Mouse (Mus musculus): ENCODE data around the gene Slc30a10.

The Slc30a10 gene

GRCm38 (mm10) chr1:185469551-185470021 is 14.9 kb downstream of the Slc30a10 start:
- no peak for DNase-seq

DNA sequence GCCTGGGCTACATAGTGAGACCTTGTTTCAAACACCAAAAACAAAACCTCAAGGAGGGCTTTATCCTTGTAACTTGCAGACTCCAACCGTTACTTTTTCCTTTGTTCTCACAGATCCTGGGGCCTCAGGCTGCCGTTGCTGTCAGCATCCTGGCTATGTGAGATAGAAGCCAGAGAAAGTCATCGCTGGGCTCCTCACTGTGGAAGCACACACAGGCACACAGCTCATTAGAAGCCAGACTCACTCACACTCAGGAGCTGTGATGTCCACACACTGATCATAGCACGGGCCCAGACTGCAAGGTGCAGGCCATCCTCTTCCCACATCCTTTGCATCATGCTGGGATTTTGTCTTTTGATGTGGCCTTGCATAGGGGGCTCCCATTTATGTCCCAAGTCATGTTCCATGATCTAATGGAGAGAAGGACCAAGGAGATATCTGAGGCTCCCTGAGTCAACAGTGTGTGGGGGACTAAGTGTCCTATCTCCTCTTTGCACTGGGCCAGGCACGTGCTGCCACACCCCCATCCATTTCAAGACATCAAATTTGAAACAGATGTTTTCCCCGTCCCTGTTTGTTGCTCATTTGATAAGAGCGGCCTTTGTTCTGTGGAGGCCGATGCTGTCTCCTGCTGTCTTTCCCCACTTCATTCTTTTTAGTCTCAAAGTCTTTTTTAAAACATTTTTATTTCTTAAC is 17.5 kb downstream of the Slc30a10 start:
- DNase-seq, result no peak

DNA sequence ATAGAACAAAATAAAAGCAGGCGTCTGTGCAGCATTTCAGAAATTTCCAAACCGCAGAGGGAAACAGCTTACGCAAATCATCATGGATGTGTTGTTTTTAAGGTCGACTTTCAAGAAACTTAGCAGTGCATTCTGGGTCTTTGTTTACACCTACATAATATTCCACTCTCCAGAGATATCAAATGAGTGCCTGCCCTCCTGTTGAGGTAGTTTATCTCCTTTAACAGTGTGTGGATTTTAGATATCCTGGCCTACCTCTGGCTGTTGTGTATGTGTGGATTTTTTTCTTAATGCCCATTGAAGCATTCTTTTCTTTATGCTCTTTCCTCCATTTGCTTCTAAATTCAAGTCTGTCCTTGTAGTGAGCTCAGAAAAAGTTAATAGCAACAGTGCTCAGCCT is 18.1 kb downstream of the Slc30a10 start:
- no peak for DNase-seq

DNA sequence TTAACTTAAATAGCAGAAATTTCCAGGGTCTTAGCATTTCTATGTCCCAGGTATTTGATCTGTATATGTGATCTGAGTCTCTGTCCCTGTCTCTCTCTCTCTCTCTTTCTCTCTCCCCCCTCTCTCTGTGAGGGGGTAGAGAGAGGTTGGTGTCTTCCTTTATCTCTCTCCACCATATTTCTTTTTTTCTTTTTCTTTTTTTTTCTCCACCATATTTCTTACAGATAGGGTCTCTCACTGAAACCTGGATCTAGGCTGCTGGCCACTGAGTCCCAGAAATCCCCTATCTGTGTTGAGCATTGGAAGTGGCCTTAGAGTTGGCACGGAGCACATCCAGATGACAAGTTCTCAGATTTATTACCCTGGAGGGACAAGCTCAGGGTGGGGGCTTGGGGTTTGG is 18.8 kb downstream of the Slc30a10 start:
- DNase-seq, result no peak

DNA sequence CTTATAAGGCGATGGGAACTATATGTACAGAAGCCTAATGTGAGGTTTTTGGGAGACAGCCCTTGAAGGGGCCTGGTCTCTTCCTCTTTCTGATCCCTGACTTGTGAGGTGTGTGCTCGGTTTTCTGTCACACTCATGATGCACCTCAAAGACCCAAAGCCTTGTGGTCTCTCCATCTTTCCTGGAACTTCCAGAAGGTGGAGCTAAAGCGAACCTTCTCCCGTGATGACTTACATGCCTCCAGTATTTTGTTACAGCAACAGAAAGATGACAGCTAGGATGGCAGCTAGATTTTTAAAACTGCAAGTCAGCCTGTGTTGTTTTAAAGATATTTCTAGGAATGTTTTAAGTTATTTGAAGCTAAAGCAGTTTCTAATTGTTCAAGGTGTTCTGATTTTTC is 25.2 kb downstream of the Slc30a10 start:
- no peak for DNase-seq

- DNase-seq, result peak; percentile 24
Observed at GRCm38 (mm10) chr1:185482001-185482761, 27.5 kb downstream of the Slc30a10 start.

GRCm38 (mm10) chr1:185482762-185483161 is 28.1 kb downstream of the Slc30a10 start:
- no peak for DNase-seq

- no peak for DNase-seq
Observed at GRCm38 (mm10) chr1:185483356-185484057, 28.9 kb downstream of the Slc30a10 start.

GRCm38 (mm10) chr1:185484281-185484680 is 29.6 kb downstream of the Slc30a10 start:
- DNase-seq, result peak; percentile 8

DNA sequence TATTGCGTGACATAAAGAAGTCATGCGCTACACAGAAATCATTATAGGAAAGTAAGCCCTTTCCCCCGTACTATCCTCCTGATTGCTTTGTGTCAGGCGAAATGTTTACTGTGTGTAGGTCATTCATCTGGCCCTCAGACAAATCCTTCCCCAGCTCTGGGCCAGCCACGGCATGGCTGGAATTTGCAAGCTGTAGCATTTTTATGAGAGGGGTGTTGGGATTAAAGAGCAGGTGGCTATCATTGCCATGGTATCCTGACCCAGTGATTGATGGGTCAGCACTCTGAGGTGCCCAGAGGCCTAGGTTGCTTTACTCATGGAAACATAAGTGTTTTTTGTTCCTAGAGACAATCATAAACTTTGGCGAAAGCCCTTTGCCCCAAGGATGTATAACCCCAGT is 35.2 kb downstream of the Slc30a10 start:
- no peak for DNase-seq

GRCm38 (mm10) chr1:185490603-185491002 is 36.0 kb downstream of the Slc30a10 start:
- DNase-seq, result no peak

DNA sequence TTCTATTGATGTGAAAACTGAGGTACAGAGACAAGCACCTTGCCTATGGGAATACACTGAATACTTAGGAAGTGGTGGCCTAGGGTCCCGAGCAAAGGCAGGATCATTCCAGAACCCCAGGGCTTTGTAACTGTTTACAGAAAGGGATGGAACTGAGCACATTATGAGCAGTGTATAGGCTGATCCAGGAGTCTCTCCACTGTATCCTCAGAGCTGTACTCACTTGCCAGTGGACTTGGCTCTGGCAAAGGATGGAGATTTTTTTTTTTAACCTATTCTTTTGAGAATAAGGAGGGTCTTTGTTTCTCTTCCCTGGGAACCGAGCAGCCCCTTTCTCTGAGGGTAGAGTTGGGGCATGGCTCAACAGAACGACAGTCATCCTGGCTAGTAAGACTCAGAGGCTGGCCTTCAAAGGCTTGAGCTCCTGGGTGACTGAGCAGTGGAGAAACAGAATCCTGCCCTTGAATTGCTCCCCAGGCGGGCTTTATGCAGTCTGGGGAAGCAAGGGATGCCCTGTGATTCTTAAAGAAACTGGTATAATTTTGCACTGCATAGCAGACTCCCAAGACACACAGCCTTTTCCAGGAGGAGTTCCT is 38.9 kb downstream of the Slc30a10 start:
- DNase-seq, result no peak

DNA sequence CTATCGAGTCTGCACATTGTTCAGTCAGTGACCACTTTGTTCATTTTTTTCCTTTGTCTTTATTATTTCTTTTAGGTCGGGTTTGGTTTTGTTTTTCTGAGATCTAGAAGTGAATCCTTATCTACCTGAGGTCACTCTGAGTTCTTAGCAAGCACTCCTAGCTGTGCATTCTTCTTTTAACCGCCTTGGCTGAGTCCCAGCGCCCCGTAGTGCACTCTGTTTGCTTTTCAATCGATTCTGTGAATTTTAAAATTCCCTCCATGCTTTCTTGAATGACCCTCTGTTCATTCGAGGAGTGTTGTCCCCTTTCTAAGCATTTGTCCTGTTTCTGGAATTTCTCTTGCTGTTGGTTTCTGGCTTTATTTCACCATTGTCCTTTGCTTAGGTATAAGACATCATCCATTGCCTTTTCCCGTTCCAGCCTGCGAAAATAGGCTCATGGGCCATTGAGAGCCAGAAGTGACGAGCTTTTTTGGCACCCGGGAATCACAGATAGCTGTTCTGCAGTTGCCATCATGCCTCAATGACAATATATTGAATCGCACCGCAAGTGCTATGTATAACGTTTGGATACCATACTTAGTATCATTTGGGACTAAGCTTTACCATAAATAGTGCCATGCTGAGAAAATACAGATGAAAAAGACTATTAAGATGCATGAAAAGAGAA is 42.3 kb downstream of the Slc30a10 start:
- DNase-seq, result no peak

DNA sequence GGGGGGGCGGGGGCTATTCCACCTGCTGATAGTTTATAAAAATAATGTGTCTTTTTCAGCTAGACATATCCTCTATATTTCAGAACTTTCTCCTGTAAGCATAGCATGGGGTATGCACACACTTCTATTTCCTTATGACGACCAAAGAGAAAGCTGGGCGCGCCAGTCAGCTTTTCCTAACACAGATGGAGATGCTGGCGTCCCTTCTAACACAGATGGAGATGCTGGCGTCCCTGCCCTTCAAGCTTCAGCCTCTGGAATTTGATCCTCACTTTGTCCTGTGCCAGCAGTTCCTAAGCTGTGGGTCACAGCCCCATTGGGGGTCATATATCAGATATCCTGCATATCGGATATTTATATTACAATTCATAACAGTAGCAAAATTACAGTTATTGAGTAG is 46.0 kb downstream of the Slc30a10 start:
- DNase-seq, result no peak

- DNase-seq, result no peak
Observed at GRCm38 (mm10) chr1:185501801-185502340, 47.2 kb downstream of the Slc30a10 start.

- no peak for DNase-seq
Observed at GRCm38 (mm10) chr1:185502550-185502949, 47.9 kb downstream of the Slc30a10 start.

GRCm38 (mm10) chr1:185509042-185509441 is 54.4 kb downstream of the Slc30a10 start:
- DNase-seq, result no peak

DNA sequence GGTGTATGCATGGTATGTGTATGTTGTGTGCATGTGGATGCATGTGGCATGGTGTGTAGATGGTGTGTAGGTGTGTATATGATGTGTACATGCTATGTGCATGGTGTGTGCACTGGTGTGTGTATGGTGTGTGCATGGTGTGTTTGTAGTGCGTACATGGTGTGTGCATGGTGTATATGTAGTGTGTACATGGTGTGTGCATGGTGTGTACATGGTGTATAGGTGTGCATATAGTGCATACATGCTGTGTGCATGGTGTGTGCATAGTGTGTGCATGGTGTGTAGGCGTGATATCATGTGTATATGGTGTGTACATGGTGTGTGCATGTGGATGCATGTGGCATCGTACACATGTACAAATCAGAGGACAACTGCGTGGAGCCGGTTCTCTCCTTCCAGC is 56.7 kb downstream of the Slc30a10 start:
- DNase-seq, result no peak

- DNase-seq, result no peak
Observed at GRCm38 (mm10) chr1:185515526-185515979, 60.9 kb downstream of the Slc30a10 start.

DNA sequence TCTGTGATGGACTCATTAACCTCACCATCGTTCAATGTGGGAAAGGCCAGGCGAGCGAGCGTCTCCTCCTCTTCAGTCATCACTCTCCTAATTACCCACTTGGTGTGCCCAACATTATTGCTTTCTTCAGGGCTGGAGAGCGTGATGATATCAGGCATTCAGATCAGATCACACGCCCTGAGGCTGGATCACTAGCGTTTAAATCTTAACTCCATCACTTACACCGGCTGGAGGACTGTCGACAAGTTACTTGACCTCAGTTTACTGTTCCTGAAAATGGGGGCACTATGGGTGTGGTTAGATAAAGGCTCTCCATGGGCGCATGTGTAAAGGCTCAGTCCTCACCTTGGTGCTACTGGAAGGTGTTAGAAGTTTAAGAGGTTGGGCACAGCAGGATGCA is 61.4 kb downstream of the Slc30a10 start:
- DNase-seq, result no peak

DNA sequence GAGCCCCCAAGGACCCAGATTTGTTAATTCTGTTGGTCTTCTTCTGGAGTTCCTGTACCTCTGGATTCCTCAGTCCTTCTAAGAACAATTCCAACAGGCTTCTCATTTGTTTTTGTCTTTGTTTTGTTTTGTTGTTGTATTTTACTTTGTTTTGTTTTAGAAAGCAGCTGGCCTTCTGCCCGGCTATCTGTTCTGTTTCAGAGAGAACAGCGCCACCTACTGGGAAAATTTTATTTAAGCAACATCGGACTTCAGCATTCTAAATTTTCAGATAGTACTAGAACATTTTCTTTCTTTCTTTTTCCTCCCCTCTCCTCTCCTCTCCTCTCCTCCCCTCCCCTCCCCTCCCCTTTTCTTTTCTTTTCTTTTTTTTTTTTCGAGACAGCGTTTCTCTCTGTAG is 62.9 kb downstream of the Slc30a10 start:
- no peak for DNase-seq
